Mouse (Mus musculus): ENCODE data around the gene Cmtm6. TPM values are rescaled to one million over a fixed set of nuclear protein-coding genes. Genes with fewer than 3 reads are reported as not detected.

Cmtm6 gene
- polyA plus RNA-seq, 2 experiments from 2014 or later, result 77.1 to 88.5 TPM

DNA sequence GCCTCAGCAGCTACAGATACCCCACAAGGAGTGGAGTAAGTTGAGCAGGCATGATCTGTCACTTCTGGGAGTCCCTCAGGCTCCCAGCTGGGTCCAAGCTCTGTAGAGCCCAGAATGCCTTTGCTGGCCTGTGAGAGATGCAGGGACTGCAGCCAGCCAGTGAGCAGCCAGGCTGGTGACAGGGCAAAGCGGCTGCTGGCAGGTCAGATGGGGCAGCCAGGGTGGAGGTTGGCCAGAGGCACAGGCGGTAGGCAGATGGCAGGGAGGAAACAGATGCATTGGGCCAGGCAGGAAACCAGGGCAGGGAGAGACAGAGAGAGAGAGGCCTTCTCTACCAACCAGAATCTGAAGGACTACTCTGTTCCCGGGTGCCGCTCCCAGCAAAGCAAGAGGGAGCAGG lies 44.4 kb downstream of the Cmtm6 start:
- ATAC-seq, result no peak

DNA sequence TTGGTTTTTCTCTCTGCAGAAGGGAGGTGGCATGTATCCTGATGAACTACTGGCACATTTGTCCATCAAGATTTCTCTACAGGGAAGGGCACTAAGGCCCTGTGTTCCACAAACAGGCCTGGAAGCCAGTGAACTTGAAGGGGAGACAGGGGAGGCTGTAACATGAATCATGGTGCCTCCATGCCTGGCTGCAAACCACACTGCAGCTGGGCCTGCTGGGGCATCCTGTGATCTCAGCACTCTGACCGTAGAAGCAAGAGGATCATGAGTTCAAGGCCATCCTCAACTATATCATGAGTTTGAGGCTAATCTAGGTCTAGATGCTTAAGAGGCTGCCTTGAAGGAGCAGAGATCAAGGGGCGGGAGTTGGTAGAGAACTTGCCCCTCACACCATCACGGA lies 45.4 kb downstream of the Cmtm6 start:
- ATAC-seq, result no peak

DNA sequence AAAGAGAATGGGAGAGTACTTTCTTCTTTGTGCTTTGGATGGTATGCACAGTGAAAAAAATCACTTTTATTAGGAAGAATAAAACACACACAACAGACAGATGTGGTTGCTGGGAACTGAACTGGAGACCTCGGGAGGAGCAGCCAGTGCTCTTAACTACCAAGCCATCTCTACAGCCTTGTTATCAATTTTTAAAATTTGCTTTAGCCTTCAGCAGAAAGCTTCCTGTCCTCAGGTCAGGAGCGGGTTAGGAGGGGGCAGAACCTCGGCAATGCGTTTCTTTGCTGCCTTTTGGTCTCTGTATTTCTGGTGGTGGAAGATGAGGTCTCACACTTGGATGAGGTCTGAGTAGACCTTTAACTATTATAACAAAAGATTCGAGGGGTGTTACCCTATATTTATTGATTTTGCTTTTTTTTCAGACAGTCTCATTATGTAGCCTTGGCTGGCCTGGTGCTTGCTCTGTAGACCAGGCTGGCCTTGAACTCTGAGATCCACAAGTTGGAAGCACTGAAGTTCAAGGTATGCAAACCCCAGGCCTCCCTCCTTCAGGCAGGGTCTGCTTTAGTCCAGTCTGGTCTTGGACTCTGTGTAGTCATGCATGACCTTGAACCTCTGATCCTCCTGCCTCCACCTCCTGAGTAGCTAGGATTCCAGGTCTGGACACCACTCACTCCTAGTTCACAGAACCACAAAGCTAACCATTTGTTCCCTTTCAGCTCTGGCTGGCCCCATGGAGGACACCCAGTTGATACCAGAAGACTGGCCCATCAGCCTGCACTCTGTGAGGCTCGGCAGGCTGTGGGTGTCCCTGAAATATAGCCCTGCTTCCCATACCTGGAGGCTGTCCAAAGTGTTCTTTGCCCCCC lies 46.5 kb downstream of the Cmtm6 start:
- ATAC-seq, result no peak

DNA sequence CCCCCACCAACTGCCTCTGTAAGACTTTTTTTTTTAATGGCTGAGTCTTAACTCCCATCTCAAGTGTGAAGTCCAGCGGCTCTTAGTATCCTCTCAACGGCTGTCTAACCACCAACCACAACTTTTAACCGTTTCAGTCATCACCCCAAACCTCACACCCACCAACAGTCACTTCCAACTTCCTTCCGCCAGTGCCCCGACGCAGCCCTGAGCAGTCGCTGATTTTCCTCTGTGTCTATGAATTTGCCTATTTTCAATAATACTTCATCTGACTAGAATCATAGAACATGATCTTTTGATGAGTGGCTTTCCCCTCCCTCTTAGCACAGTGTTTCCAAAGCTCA lies 47.1 kb downstream of the Cmtm6 start:
- ATAC-seq, result peak; percentile 49

DNA sequence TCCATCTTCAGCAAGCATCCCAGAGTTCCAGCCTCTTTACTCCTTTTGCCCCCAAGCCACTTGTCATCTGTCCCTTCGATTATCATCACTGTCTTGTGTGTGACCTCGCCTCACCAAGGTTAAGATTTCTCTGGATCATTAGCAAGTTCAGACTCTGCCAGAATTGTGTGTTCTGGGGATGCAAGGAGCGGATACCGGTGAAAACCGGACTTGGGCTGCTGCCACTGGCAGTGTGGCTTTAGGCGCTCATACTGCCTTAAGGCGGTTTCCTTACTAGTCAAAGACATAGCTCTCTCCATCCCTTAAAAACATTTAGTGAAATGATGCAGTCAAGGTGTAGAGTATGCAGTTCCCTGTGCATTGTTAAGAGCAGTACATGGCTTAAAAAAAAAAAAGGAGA lies 48.0 kb downstream of the Cmtm6 start:
- no peak for ATAC-seq

DNA sequence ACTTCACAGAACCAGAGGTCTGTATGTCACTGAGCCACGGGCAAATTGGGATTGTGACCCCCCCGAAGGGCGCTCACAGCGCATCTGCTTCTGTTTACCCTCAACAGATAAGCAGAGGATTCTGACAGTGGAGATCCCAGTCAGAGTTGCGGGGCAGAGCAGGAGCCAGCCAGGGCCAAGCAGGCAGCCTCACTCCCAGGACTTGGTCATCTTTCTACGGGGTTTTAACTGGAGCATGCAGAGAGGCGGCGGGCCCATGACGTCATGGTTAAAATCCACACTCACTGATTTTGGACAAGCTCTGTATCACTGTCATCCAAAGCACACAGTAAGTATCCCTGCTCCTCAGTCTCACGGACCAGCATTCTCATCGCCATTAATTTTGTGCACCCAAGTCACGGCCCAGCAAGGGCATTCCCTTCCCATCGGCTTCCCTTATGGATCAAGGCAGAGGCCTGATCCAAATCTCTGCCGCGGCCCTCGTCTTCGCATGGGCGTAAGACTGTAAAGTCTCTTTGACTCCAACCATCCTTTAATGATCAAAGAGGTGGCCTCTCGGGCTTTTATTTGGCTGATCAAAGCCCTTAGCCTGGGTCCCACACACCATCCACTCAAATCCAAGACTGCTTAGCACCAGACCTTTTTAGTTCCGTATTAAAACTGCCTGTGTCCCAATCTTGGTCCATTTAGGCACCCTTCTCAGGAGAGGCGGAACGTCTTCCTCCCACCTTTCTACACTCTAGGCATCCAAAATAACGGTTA lies 49.2 kb downstream of the Cmtm6 start:
- ATAC-seq, result no peak

DNA sequence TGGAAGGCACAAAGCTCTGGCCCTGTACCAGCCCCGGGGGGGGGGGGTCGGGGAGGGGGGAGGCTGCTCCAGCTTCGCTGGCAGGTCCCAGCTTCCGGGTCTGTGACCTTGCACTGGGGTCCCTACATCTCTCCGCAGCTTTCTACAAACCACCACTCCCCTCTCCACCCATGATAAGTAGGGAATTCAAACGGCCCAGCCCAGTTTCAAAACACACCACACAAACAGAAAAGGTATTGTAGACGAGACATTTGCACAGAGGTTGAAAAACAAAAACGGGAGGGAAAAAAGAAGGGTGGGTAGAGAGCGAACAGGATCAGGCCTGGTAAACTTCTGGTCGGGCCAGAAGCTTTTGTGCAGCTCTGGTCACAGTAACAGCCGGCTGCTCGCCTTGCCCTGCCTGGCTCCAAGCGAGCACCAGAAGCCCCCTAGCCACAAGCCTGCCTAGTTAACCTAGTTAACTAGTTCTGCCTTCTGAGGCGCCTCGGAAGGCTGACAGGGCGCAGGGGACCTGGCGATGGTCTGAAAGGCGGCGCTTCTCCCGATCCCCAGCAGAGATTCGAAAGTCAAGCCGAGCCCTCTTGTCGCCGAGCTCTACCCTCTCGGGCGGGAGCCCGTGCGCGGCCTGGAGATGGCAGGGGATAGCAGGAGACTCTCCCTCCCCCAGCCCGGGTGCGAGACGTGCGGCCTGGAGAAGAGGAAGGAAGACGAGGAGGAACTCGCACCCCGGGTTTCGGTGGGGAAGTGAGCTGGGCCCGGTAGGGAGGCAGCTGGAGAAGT lies 50.0 kb downstream of the Cmtm6 start:
- ATAC-seq, result peak; percentile 16

DNA sequence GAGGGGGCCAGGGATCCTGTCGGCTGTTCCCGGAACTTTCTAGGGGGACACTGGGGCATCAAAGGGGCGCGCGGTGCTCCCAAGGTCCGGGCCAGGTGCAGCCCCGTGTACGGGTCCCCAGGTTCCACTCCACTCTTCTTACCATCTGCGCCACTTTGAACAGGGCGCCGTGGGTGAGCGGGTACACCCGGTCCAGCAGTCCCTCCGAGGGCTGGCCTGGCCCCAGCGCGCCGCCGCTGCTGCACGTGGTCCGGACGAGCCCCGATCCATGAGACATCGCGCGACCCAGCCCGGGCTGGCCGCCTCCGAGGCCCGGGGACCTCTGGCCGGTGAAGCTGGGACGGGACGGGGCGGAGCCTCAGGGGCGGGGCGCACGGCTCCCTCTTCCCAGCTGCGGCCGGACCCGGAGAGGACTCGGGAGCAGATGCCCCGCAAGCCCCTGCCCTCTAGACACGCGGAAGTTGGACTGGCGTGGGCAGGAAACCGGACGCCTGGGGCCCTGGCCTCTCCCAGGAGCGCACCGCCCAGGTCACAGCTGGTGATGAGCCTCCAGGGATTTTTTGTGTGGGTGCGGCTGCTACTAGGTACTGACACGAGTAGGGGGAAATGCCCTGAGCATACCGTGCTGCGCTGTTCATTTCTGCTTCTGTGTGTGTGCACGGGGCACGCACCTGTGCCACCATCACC lies 50.8 kb downstream of the Cmtm6 start, which contains the start of gene Cmtm7:
Gene Cmtm7, minus strand, starts transcription at position 331 of the 687 bp plus-strand sequence.
- ATAC-seq, result peak; percentile 76

DNA sequence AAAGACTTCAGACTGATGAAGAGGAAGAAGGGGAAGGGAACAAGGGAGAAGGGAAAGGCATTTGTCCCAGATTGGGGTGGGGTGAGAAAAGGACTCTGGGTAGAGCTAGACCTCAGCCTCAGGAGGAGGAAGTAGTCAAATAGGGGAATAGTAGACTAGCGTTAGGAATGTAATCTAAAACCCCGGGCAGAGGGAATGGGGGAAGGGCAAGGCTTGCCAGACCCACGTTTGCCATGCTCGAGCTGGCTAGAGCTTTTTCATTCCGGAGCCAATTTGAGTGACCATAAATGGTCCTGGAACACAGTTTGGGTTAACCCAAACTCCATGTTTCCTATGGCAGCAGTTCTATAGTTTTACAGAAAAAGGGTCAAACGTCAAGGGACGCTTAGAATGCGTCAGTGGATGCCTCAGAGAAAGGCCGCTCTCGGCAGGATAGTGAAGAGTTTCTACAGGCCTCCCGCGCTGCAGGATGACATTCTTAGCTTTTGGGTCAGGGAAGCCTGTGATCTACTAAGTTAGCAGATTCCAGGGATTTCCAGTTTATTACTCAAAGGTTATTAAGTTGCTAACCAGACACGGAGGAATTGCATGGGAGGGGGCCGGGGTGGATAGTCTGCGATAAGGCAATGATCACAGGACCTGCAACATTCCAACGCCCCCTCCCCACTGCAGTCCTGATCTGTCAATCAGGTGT lies 54.7 kb downstream of the Cmtm6 start:
- ATAC-seq, result no peak

DNA sequence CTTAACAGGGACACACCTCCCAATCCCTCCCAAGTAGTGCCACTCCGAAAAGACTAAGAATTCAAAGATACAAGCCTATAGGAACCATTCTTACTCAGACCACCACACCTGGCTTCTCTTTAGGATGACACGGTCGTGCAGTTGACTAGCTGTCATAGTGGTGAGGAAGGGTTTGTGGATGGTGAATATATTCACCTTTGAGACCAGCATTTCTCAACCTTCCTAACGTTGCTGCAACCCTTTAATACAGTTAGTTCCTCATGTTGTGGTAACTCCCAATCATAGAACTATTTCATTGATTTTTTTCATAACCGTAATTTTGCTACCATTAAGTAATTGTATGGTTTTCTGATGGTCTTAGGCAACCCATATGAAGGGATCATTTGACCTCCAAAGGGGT lies 56.2 kb downstream of the Cmtm6 start:
- ATAC-seq, result no peak

DNA sequence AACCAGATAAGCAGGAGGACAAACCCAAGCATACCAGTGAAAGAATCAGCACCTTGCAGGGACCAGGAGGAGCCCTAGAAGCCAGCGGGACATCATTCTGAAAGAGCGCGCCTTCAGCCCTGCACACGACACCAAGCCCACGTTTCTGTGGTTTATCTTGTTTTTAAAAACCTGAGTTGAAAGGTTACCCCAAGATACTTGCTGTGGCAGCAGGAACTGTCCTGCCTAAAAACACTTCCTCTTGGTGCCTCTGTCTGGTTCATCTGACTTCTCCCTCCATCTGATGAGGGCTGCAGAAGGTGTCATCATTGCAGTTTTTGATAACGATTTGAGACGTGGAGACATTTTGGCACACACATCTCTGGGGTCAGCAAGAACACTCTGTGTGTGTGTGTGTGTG lies 56.8 kb downstream of the Cmtm6 start:
- peak; percentile 72 for ATAC-seq

DNA sequence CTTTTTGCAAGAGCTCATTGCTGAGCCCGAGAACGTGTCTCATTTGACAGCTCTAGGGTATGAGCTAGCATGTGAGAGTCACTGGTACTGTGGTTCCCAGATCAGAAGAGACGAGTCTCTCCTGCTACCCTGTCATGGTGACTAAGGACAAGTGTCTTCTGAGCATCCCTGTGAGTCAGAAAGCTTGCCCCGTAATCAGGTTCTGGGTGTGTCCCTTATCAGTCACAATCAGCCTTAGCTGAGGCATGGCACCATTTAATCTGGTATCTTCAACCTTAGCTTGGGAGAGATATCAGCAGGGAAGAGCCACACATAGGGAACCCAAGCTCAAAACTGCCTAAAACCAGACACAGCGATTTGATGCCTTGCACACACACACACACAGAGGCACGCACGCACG lies 57.8 kb downstream of the Cmtm6 start:
- no peak for ATAC-seq

DNA sequence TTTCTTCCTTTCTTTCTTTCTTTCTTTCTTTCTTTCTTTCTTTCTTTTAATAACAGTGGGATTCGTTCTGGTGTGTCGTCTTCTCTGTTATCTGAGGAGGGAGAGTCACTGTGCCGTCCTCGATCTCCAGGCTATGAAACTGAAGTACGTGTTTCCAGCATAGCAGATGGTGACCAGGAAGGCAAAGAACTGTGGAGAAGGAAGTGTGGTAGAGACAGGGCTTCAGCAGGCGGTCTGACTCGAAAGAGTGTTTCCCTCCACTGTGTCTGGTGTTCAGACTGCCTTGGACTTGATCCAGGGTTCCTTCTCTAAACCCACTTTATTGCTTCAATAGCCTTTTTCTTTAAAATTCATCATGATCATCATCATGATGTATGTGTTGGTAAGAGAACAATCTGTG lies 58.6 kb downstream of the Cmtm6 start:
- ATAC-seq, result no peak

DNA sequence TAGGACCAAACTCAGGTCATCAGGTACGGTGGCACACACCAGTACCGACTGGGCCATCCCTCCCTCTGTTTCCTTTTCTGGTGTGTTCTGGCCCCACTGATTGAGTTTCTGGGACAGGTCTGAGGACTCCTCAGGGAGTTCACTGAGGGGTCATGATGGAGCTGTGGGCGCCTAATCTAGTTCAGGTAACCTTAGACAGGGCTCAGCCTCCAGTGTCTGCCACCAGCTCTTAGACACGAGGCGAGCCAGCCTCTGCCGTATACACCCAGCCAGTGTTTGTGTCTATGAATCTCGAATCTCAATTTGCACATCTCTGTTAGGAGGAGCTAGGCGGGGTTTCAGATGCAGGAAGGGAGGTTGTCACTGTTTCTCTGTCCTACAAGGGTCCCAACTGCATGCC lies 59.1 kb downstream of the Cmtm6 start:
- no peak for ATAC-seq

DNA sequence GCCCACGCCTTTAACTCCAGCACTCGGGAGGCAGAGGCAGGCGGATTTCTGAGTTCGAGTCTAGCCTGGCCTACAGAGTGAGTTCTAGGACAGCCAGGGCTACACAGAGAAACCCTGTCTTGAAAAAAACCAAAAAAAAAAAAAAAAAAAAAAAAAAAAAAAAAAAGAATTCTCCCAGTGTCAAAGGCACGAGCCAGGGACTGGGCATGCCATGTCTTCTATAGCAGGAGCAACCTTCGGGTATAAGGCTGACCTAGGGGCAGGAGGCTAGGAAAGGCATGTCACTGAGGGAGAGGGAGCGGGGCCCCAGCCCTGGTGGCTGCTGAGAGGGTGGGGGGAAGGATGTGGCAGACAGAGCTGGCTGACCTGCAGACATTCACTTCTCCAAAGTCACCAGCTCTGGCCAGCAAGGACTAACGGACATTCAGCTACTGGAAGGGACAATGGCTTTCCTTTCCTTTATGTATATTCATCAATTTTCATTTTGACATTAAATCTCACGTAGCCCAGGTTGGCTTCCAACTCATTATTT lies 62.9 kb downstream of the Cmtm6 start:
- ATAC-seq, result no peak

DNA sequence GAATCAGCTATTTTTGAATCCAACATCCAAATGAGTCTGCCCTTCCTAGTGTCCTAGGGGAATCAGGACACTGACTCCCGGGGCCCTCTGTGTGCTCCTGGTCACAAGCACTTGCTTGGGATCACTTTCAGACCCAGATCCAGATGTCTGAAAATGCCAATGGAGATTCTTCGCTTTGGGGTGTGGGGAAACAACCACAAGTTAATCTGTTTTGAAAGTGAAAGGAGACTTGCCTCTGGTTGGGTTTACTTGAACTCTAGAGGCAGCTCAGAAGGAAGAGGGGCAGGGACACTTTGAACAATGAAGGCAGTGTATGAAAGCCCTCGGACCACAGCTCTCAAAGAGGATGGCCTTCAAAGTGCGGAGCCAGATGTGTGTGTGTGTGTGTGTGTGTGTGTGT lies 63.6 kb downstream of the Cmtm6 start:
- no peak for ATAC-seq

DNA sequence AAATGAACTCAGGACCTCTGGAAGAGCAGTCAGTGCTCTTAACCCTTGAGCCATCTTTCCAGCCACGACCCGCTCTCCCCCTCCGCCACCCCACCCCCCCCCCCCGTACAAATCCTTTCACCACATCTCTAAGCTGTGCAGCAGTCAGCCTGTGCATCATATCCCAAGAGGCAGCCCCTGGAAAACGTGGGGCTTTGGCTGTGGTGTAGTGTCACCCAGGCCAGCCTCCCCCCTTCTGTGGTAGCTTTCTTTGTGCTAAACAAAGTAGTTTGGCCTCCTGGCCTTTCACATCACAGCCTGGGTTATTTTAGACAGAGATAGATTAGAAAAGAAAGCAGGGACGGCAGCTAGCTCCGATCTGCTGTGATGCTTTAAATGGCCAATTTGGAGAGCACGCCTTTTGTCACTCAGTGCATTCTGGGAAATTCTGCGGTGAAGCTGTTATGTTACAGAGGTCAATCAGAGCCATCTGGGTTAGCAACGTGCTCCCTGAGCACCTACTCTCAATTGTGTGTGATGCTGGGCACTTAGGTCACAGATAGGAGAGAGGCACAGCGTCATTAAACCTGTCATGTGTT lies 65.6 kb downstream of the Cmtm6 start:
- ATAC-seq, result no peak

DNA sequence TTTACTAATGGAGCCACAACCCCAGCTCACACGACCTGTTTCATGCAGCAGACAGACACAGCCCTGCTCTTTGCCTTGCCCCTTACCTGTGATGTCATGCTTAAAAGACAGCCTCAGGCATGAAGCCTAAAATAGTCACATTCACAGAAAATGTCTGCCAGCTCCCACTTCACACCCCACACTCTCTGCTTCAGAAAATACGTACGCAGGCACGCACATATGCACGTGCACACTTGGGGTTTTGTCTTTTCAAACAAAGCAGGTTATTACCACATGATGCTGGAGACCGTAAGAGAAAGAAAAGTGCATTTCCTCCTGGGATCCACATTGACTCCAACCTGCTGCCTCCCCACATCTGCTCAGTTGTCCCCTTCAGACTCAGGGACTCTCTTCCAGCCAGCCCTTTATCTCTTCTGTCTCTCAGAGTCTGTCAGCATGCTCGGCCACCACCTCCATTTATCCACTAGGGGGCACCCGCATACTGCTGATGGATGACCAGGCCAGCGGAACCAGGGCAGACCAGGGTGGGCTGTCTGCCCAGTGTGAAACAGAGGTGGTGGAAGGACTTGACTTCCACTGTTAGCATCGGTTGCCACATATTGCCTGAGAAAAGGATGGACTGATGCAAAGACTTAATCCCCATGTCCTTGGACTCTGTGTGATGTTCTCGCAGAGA lies 66.6 kb downstream of the Cmtm6 start:
- peak; percentile 63 for ATAC-seq

DNA sequence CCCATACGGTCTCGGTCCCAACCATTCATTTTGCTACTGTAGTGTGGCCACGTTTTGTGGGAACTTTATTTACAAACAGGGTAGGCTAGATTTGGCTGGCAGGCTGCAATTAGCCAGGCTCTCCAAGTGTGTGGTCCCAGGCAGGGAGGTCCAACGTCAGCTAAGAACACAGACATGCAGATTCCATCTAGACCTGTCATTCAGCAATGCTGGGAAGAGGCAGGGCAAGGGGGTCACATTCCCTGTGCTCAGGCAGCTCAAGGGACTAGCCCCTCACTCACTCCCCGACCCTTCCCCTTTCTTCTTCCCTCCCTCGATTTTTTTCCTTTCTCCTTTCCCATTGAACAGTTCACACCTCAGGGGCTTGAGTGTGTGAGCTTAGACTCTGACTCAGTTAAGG lies 67.9 kb downstream of the Cmtm6 start:
- ATAC-seq, result no peak

Data from activated CD4-positive, CD25-positive, alpha-beta regulatory T cell, adult 4 months (primary cell).